Mouse (Mus musculus): ENCODE data around the gene Cand2.
A peak's percentile ranks its signal among the peaks of the same experiment; 100 is the strongest.

The Cand2 gene

GRCm38 (mm10) chr6:115830779-115831601 lies 56.7 kb downstream of the Cand2 start:
- DNase-seq (ENCODE audit: low spot score) = no peak

- no peak for DNase-seq (ENCODE audit: low spot score)
Observed at GRCm38 (mm10) chr6:115832152-115832850, 58.0 kb downstream of the Cand2 start.

DNA sequence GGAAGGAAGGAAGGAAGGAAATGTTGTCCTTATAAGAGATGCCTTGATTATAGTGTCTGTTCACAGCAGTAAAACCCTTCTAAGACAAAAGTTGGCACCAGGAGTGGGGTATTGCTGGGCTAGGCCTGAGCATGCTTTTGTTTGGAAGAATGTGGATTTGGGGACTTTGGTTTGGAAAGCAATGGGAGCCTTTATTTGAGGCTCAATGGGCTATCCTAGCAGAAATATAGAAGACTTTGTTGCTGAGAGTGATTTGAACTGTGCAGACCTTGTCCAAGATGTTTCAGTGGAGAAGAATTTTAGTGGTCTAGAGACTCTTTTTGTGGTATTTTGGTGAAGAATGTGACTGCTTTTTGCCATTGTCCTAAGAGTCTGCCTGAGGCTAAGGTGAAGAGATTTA lies 59.5 kb downstream of the Cand2 start:
- DNase-seq (ENCODE audit: low spot score) = no peak

DNA sequence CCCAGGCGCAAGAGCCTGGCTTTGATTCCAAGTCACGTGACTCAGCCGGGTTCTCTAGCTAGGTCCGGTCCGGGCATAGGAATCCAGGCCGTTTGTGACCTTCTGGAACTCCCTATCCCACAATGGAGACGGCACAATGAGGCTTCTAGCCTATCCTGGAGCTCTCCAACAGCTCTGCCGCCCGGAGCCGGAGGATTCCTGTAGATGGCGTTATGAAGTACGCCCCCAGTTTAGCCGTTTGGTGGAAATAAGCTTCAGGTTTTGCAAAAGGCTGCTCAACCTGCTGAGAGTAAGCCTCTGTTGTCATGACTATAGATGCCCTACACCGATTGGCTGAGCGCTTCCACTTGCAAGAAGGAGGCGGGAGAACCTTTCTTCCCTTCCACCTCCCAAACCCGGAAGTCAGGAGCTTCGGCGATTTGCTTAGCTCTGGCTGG lies 63.8 kb downstream of the Cand2 start, which contains the start of gene Efcab12:
Efcab12 (minus strand) TSS at position 252 of the 437 bp plus-strand sequence.
- DNase-seq (ENCODE audit: low spot score) = no peak

- DNase-seq (ENCODE audit: low spot score) = no peak
Observed at GRCm38 (mm10) chr6:115838745-115839144, 64.4 kb downstream of the Cand2 start.

- DNase-seq (ENCODE audit: low spot score) = no peak
Observed at GRCm38 (mm10) chr6:115845006-115845405, 70.7 kb downstream of the Cand2 start.

GRCm38 (mm10) chr6:115846640-115847411 lies 72.5 kb downstream of the Cand2 start:
- DNase-seq (ENCODE audit: low spot score) = no peak

GRCm38 (mm10) chr6:115848598-115849304 lies 74.4 kb downstream of the Cand2 start:
- DNase-seq (ENCODE audit: low spot score) = no peak

DNA sequence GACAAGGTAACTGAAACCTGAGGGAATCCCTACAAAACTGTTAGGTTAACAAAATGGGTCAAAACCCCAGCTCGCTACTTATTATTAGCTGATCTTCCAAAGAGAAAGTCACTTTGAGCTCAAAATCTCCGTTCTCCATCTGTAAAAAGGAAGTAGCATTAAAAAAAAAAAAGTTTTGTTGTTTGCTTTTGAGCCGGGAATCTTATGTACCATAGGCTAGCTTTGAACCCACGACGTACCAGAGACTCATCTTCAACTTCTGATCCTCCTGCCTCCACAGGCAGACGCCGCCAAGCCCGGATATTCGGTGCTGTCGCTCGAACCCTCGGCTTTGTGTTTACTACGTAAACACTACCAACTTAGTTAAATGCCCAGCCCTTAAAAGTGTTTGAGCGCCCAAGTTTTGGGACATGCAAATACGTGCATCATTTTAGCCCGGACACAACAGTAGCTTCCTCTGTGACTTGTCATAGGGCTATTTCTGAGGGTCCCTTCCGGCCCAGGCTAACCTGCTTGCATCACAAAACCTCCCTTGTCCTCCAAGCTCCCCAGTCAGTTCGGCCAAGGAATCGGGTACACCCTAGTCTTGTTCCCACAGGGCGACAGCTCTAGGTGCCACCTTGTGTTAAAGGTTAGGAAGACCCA lies 78.2 kb downstream of the Cand2 start:
- no peak for DNase-seq (ENCODE audit: low spot score)

GRCm38 (mm10) chr6:115853091-115853813 lies 78.9 kb downstream of the Cand2 start, which contains the start of the genes Mbd4 and Ift122:
TSS of gene Mbd4 (minus strand) at chr6:115853371.
TSS of gene Ift122 (plus strand) at chr6:115853470.
- peak; percentile 93 for DNase-seq (ENCODE audit: low spot score)

DNA sequence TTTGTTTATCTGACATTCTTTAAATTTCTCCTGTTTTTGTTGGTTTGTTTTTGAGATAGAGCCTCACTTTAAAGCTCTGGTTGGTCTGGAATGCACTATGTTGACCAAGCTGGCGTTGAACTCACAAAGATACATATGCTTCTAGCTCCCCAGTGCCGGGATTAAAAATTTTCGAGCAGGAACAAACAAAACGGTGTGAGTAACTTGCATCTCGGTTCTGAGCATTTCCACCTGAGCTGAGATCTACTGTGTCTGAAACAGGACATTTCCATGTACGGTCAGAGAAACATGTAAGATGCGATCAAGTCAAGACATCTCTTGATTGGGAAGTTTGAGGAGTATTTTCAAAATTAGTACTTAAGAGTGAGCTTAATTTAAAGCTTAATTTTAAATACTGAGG lies 79.6 kb downstream of the Cand2 start:
- DNase-seq (ENCODE audit: low spot score) = no peak

DNA sequence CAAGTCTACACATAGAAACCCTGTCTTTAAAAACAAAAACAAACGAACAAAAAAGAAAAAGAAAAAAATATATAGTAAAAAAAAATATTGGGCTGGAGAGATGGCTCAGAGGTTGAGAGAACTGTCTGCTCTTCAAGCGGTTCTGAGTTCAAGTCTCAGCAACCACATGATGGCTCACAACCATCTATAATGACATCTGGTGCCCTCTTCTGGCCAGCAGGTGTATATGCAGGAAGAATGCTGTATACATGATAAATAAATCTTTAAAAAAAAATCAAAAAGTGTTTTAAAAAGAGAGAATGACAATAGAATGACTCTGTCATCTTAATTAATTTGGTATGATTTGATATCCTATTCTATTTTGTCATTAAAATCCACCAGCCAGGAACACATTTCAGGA lies 80.1 kb downstream of the Cand2 start:
- no peak for DNase-seq (ENCODE audit: low spot score)

All from urinary bladder, postnatal 10 days (tissue).